Mouse (Mus musculus): ENCODE data around the gene Gm29609. TPM values are rescaled to one million over a fixed set of nuclear protein-coding genes. Genes with fewer than 3 reads are reported as not detected.

Gene Gm29609
- polyA plus RNA-seq, 1 experiment from 2014 or later, result 0.53 TPM

DNA sequence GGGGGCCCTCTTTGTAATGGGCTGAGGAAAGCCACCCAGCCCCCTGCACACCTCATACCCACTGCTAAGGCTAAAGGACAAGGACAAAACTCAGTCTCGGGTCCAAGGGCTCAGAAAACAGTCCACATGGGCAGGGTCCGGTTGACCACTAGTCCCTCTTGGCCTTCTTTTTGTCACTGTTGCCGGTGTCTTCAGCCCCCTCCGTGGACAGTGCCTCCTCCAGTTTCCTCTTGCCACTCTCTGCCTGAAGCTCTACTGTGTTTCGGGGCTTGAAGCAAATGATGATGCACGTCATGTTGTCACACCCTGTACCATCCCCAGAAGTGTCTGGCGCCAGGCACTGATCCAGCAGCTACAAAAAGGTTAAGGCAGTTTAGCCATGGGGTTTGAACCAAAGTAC is 23.2 kb upstream of the Gm29609 start:
- peaks cover 37% of the 10 kb centered on the region for H3K36me3 ChIP-seq (ENCODE audit: insufficient read depth, low read length)
- H3K4me2 ChIP-seq (ENCODE audit: low read length), result peak overlapping the region; percentile 71
- DNase-seq (ENCODE audit: low spot score) (no peak), ATAC-seq (replicated peaks; ENCODE audit: low FRiP score, low read depth) (no peak)
- WGBS, result 86% methylated on average over 7 of the region's 7 CpGs
- H3K27ac ChIP-seq, result peak overlapping the region; percentile 92
- H3K9ac ChIP-seq (ENCODE audit: low read depth, low read length), result peak overlapping the region; percentile 59
- H3K4me1 ChIP-seq (replicated peaks; ENCODE audit: insufficient read depth, low read length), result peaks cover 9% of the 10 kb centered on the region; the same call in 1 of the 2 replicates
- no peak for TF ChIP-seq CTCF (IDR thresholded peaks at IDR 0.05; ENCODE audit: low read depth)
- H3K27me3 ChIP-seq (ENCODE audit: insufficient read depth, low read length), result no peaks in the 10 kb centered on the region
- 0 out of 2 replicates have a peak, but pooled peaks cover 3% of the 10 kb centered on the region for H3K9me3 ChIP-seq (replicated peaks; ENCODE audit: low read length)
- no peak overlapping the region; the same call in 1 of the 2 replicates for H3K4me3 ChIP-seq (replicated peaks; ENCODE audit: low read depth, low read length)

DNA sequence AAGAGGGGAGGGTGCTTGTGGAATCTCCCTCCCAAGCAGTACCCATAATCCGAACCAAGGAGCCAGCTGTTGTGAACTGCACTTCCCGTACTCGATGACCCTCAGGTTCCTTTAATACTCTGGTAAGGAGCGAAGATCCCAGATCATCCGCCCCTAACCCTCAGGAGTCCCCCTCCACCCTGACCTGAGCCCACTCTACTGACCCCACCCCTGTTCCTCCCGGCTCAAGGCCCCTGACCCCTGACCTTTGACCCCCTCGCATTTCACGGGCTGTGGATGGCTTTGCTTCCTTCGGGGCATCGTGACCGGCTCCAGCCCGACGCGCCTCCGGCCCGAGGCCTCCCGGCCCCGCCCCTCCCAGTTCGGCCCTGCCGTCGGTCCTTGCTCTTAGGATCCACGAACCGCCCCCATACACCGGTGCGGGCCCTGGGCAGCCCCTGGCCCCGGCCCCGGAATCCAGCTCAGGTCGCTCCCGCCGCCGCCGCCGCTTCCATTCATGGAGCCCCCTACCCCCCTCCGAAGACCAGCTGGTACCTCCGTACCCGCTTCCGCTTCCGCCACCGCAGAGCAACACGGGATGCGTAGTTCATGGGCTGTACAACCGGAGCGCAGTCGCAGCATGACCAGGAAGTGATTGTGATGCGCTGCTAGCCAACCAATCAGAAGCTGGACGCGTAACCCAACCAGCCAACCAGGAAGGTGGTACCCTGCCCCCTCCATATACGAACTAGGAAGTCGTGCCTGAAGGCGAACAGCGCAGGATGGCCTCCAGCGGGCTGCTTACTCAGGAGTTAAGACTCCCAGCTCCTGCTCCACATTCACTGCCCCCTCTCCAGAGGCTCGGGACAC is 22.3 kb upstream of the Gm29609 start, which contains the start of gene Zfp513:
Gene Zfp513 (minus strand): TSS at position 562 of the 849 bp plus-strand sequence.
- Histone ChIP-seq H3K36me3 (ENCODE audit: insufficient read depth, low read length) (peaks cover 38% of the 10 kb centered on the region), H3K4me2 (ENCODE audit: low read length) (peak within 1 kb of the TSS; percentile 71), H3K27ac (peak within 1 kb of the TSS; percentile 92), H3K4me3 (replicated peaks; ENCODE audit: low read depth, low read length) (peak within 1 kb of the TSS; percentile 82), H3K4me1 (replicated peaks; ENCODE audit: insufficient read depth, low read length) (peaks cover 9% of the 10 kb centered on the region; the same call in 1 of the 2 replicates), H3K9ac (ENCODE audit: low read depth, low read length) (peak within 1 kb of the TSS; percentile 86), H3K27me3 (ENCODE audit: insufficient read depth, low read length) (no peaks in the 10 kb centered on the region), H3K9me3 (replicated peaks; ENCODE audit: low read length) (0 out of 2 replicates have a peak, but pooled peaks cover 3% of the 10 kb centered on the region)
- under 1% methylated on average over 53 of the region's 53 CpGs for WGBS
- ATAC-seq (replicated peaks; ENCODE audit: low FRiP score, low read depth), result peak; percentile 95
- peak; percentile 100 for DNase-seq (ENCODE audit: low spot score)
- TF ChIP-seq CTCF (IDR thresholded peaks at IDR 0.05; ENCODE audit: low read depth), result no peak

DNA sequence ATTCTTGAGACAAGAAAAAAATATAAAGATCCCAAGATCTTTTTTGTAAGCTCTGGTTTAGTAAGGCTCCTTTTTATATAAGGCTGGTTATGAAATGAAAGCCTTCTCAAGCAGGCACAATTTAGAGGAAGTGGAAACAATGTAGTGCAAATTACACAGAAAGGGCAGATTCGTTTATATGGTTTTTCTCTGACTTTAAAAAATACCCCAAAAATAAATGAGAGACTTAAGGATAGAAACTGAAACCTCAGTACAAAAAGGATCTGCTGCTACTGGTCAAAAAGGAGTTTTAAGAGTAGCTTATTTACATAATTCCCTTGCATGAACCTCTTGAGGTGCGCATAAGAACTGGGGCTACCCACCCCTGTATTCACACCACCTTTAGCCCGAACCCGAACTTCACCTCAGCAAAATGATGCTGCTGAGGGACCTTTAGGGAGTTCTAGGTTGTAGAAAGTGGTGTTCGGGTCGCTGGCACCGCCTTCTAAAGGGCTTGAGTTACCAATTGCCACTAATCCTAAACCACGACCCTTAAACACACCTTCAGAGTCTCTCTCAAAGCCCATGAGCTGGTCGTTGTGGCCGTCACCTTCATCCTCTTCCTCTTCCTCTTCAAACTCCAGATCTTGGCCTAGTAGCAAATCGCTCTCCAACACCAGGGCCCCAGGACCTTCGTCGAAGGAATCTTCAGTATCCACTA is 21.5 kb upstream of the Gm29609 start:
- WGBS, result 8% methylated on average over 13 of the region's 13 CpGs
- DNase-seq (ENCODE audit: low spot score) (no peak), ATAC-seq (replicated peaks; ENCODE audit: low FRiP score, low read depth) (no peak)
- Histone ChIP-seq H3K27ac (peak overlapping the region; percentile 92), H3K4me1 (replicated peaks; ENCODE audit: insufficient read depth, low read length) (peaks cover 9% of the 10 kb centered on the region; the same call in 1 of the 2 replicates), H3K4me2 (ENCODE audit: low read length) (peak overlapping the region; percentile 71), H3K9me3 (replicated peaks; ENCODE audit: low read length) (0 out of 2 replicates have a peak, but pooled peaks cover 3% of the 10 kb centered on the region), H3K36me3 (ENCODE audit: insufficient read depth, low read length) (peaks cover 44% of the 10 kb centered on the region), H3K9ac (ENCODE audit: low read depth, low read length) (peak overlapping the region; percentile 86), H3K27me3 (ENCODE audit: insufficient read depth, low read length) (no peaks in the 10 kb centered on the region), H3K4me3 (replicated peaks; ENCODE audit: low read depth, low read length) (peak overlapping the region; percentile 82)
- no peak for TF ChIP-seq CTCF (IDR thresholded peaks at IDR 0.05; ENCODE audit: low read depth)

DNA sequence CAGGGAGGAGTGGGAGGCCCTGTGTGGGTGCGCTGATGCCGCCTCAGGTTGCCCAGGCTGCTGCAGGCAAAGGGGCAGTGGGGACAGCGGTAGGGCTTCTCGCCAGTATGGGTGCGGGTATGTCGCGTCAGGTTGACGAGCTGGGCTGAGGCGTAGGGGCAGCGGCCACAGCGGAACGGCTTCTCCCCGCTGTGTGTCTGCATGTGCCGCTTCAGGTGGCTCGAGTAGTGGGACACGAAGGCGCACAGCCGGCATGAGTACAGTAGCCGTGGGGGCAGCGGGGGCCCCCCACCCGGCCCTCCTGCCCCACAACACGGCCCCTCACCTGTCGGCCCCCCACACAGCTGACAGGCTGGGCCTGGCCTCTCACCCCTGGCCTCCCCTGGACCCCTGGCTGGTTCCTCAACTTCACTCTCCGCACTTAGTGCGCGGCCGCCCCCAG is 20.6 kb upstream of the Gm29609 start:
- Histone ChIP-seq H3K27me3 (ENCODE audit: insufficient read depth, low read length) (no peaks in the 10 kb centered on the region), H3K27ac (no peak overlapping the region), H3K4me2 (ENCODE audit: low read length) (0 out of 2 replicates have a peak overlapping the region, but pooled peaks have one; percentile 9), H3K4me3 (replicated peaks; ENCODE audit: low read depth, low read length) (no peak overlapping the region), H3K9me3 (replicated peaks; ENCODE audit: low read length) (0 out of 2 replicates have a peak, but pooled peaks cover 3% of the 10 kb centered on the region), H3K9ac (ENCODE audit: low read depth, low read length) (0 out of 2 replicates have a peak overlapping the region, but pooled peaks have one; percentile 29), H3K4me1 (replicated peaks; ENCODE audit: insufficient read depth, low read length) (peaks cover 9% of the 10 kb centered on the region; the same call in 1 of the 2 replicates), H3K36me3 (ENCODE audit: insufficient read depth, low read length) (peaks cover 45% of the 10 kb centered on the region)
- 83% methylated on average over 27 of the region's 27 CpGs for WGBS
- TF ChIP-seq CTCF (IDR thresholded peaks at IDR 0.05; ENCODE audit: low read depth), result no peak
- DNase-seq (ENCODE audit: low spot score) (no peak), ATAC-seq (replicated peaks; ENCODE audit: low FRiP score, low read depth) (no peak; the same call in 1 of the 2 replicates)

DNA sequence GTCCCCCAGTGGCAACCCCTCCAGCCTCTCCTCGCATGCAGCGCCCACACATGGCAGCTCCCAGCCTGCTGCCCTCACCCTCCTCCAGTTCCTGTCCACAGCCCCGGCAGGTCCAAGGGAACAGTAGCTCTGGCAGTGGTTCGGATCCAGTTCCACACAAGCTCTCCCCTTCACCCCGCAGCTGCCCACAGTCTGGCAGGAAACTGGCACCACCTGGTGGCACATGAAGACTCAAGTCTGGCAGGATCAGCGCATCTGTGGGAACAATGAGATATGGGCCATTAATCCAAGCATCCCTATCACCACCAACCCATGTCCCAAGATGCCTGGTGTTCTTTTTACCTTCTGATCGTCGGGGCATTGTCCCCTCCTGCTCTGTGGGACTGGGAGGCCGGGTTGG is 20.2 kb upstream of the Gm29609 start:
- Histone ChIP-seq H3K4me1 (replicated peaks; ENCODE audit: insufficient read depth, low read length) (peaks cover 9% of the 10 kb centered on the region; the same call in 1 of the 2 replicates), H3K4me3 (replicated peaks; ENCODE audit: low read depth, low read length) (no peak overlapping the region), H3K27me3 (ENCODE audit: insufficient read depth, low read length) (no peaks in the 10 kb centered on the region), H3K36me3 (ENCODE audit: insufficient read depth, low read length) (peaks cover 45% of the 10 kb centered on the region), H3K9ac (ENCODE audit: low read depth, low read length) (0 out of 2 replicates have a peak overlapping the region, but pooled peaks have one; percentile 29), H3K27ac (no peak overlapping the region), H3K9me3 (replicated peaks; ENCODE audit: low read length) (0 out of 2 replicates have a peak, but pooled peaks cover 3% of the 10 kb centered on the region), H3K4me2 (ENCODE audit: low read length) (no peak overlapping the region)
- ATAC-seq (replicated peaks; ENCODE audit: low FRiP score, low read depth) (no peak), DNase-seq (ENCODE audit: low spot score) (peak; percentile 76)
- 66% methylated on average over 9 of the region's 9 CpGs for WGBS
- peak; percentile 62 for TF ChIP-seq CTCF (IDR thresholded peaks at IDR 0.05; ENCODE audit: low read depth)

All from kidney, postnatal 0 days (tissue).